Comparison of ENCODE assay signal across 8 mouse cellular contexts in genomic region chr2:164939106-164939505, GRCm38 (mm10). TPM values are rescaled to one million over a fixed set of nuclear protein-coding genes. Genes with fewer than 3 reads are reported as not detected.
DNase-seq lines count a peak whose midpoint lies in the region; ATAC-seq and TF ChIP-seq lines count a peak whose summit lies in the region.

No protein-coding gene starts in this region.

- H3K4me1 ChIP-seq in heart, embryonic 14.5 days (ENCODE audit: control insufficient read depth in 2 of 2, insufficient read depth in 2 of 2, low read length in 2 of 2), result peaks cover 10 to 12% of the 10 kb centered on the region in 2 experiments
- peaks cover 0 to 44% of the 10 kb centered on the region in 2 experiments; a peak in 2 of 4 replicates for H3K4me1 ChIP-seq in ES-E14 (ENCODE audit: control insufficient read depth in 2 of 2, insufficient read depth in 2 of 2, low read length in 2 of 2, poor library complexity in 1 of 2)
- peaks cover 15% of the 10 kb centered on the region for H3K4me1 ChIP-seq in embryonic facial prominence, embryonic 14.5 days (ENCODE audit: control insufficient read depth, insufficient read depth, low read length)
- H3K4me1 ChIP-seq in limb, embryonic 14.5 days (ENCODE audit: control insufficient read depth, insufficient read depth, low read length), result peaks cover 19% of the 10 kb centered on the region

- no peak for TF ChIP-seq POLR2A in limb, embryonic 14.5 days (IDR thresholded peaks at IDR 0.05; ENCODE audit: borderline replicate concordance, extremely low read depth, insufficient read depth, insufficient read length)

- ATAC-seq in heart, embryonic 14.5 days (ENCODE audit: insufficient number of reproducible peaks, insufficient read depth, low FRiP score, low read depth), result no peak
- no peak for ATAC-seq in embryonic facial prominence, embryonic 14.5 days (ENCODE audit: low read depth)
- no peak for ATAC-seq in limb, embryonic 14.5 days (ENCODE audit: low FRiP score, low read depth)

- no peaks in the 10 kb centered on the region for H3K9me3 ChIP-seq in heart, embryonic 14.5 days (ENCODE audit: control insufficient read depth, low read length)
- H3K9me3 ChIP-seq in ES-E14 (ENCODE audit: control insufficient read depth, insufficient read depth, low read depth, low read length), result no peaks in the 10 kb centered on the region
- no peaks in the 10 kb centered on the region for H3K9me3 ChIP-seq in embryonic facial prominence, embryonic 14.5 days (ENCODE audit: control insufficient read depth, low read length)
- H3K9me3 ChIP-seq in limb, embryonic 14.5 days (ENCODE audit: control insufficient read depth, low read length), result no peaks in the 10 kb centered on the region

- peak overlapping the region; percentile 48; the same call in 1 of the 2 replicates for H3K9ac ChIP-seq in heart, embryonic 14.5 days (ENCODE audit: low read length)
- peak overlapping the region; percentile 0; the same call in 1 of the 2 replicates for H3K9ac ChIP-seq in ES-E14 (ENCODE audit: insufficient read depth, low read depth, low read length, poor library complexity, severe bottlenecking)
- peak overlapping the region; percentile 38 for H3K9ac ChIP-seq in embryonic facial prominence, embryonic 14.5 days (ENCODE audit: low read depth, low read length)
- 0 out of 2 replicates have a peak overlapping the region, but pooled peaks have one; percentile 34 for H3K9ac ChIP-seq in limb, embryonic 14.5 days (ENCODE audit: low read depth, low read length, severe bottlenecking)

- peak overlapping the region; percentile 71 for H3K4me2 ChIP-seq in heart, embryonic 14.5 days (ENCODE audit: low read length)
- peak overlapping the region; percentile 63 for H3K4me2 ChIP-seq in embryonic facial prominence, embryonic 14.5 days (ENCODE audit: low read depth, low read length)
- peak overlapping the region; percentile 57 for H3K4me2 ChIP-seq in limb, embryonic 14.5 days (replicated peaks; ENCODE audit: low read depth, low read length, severe bottlenecking)

- DNase-seq in heart, adult 8-10 months (ENCODE audit: low spot score), result no peak
- no peak for DNase-seq in ES-E14 (ENCODE audit: low read depth, low spot score)
- DNase-seq in embryonic facial prominence, embryonic 14.5 days (ENCODE audit: low spot score), result no peak
- no peak for DNase-seq in limb, embryonic 14.5 days (ENCODE audit: low spot score)
- DNase-seq in urinary bladder, adult 18-20 months (ENCODE audit: low spot score in 2 of 2), result no peak
- DNase-seq in thymus, postnatal 4 days, result no peak
- no peak for DNase-seq in adrenal gland, adult 2 months

- H3K27me3 ChIP-seq in heart, embryonic 14.5 days (ENCODE audit: control insufficient read depth, insufficient read depth, low read length), result peaks cover 47% of the 10 kb centered on the region
- H3K27me3 ChIP-seq in embryonic facial prominence, embryonic 14.5 days (replicated peaks; ENCODE audit: control insufficient read depth, insufficient read depth, low read length), result peaks cover 31% of the 10 kb centered on the region
- H3K27me3 ChIP-seq in limb, embryonic 14.5 days (ENCODE audit: control insufficient read depth, insufficient read depth, low read length), result peaks cover 17% of the 10 kb centered on the region

- 3% methylated on average over 11 of the region's 11 CpGs for WGBS in heart, embryonic 14.5 days
- 2% methylated on average over 11 of the region's 11 CpGs for WGBS in embryonic facial prominence, embryonic 14.5 days
- WGBS in limb, embryonic 14.5 days, result 2% methylated on average over 11 of the region's 11 CpGs

- no peak overlapping the region for H3K27ac ChIP-seq in heart, embryonic 14.5 days (replicated peaks in 1 of 2; ENCODE audit: control insufficient read depth in 1 of 2, insufficient read depth in 1 of 2, low read depth in 2 of 2, low read length in 2 of 2)
- no peak overlapping the region for H3K27ac ChIP-seq in ES-E14 (ENCODE audit: insufficient read depth, low read depth, low read length, poor library complexity, severe bottlenecking)
- no peak overlapping the region for H3K27ac ChIP-seq in embryonic facial prominence, embryonic 14.5 days (replicated peaks; ENCODE audit: low read depth, low read length)
- H3K27ac ChIP-seq in limb, embryonic 14.5 days (replicated peaks; ENCODE audit: low read depth, low read length), result no peak overlapping the region

- in situ Hi-C loops in ES-E14 (cut with MboI; ENCODE audit: low sequenced_read_pairs in 2 of 2, unreplicated experiment in 2 of 2), result no loop called here

- peak overlapping the region; percentile 28 to 40 for H3K4me3 ChIP-seq in heart, embryonic 14.5 days (ENCODE audit: control insufficient read depth in 1 of 2, insufficient read depth in 1 of 2, low read depth in 1 of 2, low read length in 2 of 2)
- peak overlapping the region; percentile 37 to 39 for H3K4me3 ChIP-seq in ES-E14 (ENCODE audit: insufficient read depth in 1 of 2, low read depth in 1 of 2, low read length in 2 of 2, poor library complexity in 1 of 2, severe bottlenecking in 1 of 2)
- H3K4me3 ChIP-seq in embryonic facial prominence, embryonic 14.5 days (ENCODE audit: low read depth, low read length), result peak overlapping the region; percentile 34
- H3K4me3 ChIP-seq in limb, embryonic 14.5 days (replicated peaks; ENCODE audit: low read length), result peak overlapping the region; percentile 34

- H3K36me3 ChIP-seq in heart, embryonic 14.5 days (ENCODE audit: control insufficient read depth, insufficient read depth, low read length), result no peaks in the 10 kb centered on the region
- no peaks in the 10 kb centered on the region for H3K36me3 ChIP-seq in ES-E14 (ENCODE audit: control insufficient read depth, insufficient read depth, low read length, poor library complexity, severe bottlenecking)
- no peaks in the 10 kb centered on the region for H3K36me3 ChIP-seq in embryonic facial prominence, embryonic 14.5 days (ENCODE audit: control insufficient read depth, insufficient read depth, low read length)
- H3K36me3 ChIP-seq in limb, embryonic 14.5 days (ENCODE audit: control insufficient read depth, insufficient read depth, low read length), result no peaks in the 10 kb centered on the region

TF ChIP-seq in ES-E14, 5 proteins besides CTCF, POLR2A, EP300 and RAD21:
- TF ChIP-seq CHD2 (IDR thresholded peaks at IDR 0.05; ENCODE audit: low read depth, low read length) (no peak), ZC3H11A (IDR thresholded peaks at IDR 0.05; ENCODE audit: borderline replicate concordance, low read depth, low read length) (no peak), HCFC1 (IDR thresholded peaks at IDR 0.05; ENCODE audit: borderline replicate concordance, insufficient read depth, low read length) (no peak)

RNA-seq across cellular contexts. Expression of gene Mmp9, which starts 1.5 kb away (rescaled TPM):
- 0.09 TPM in 1 of 2 replicates, not detected in the other for polyA plus RNA-seq in heart, embryonic 14.5 days (2014; fragmentation: Nextera tagmentation; extraction: Ambion mirVana)
- total RNA-seq in heart, adult 8-10 months (2022), result 1 to 10 TPM in 2 of 4 experiments, under 1 TPM in 2; 0.84 to 1.2 (median 0.98) TPM
- total RNA-seq in ES-E14 (2012; rRNA removed), result 5.8 and 7.0 TPM in 2 replicates
- 33.7 and 52.0 TPM in 2 replicates for polyA plus RNA-seq in embryonic facial prominence, embryonic 14.5 days (2014; fragmentation: Nextera tagmentation; extraction: Ambion mirVana)
- polyA plus RNA-seq in limb, embryonic 14.5 days (2012; rRNA removed), result 16.7 and 20.3 TPM in 2 replicates
- polyA plus RNA-seq in limb, embryonic 14.5 days (2014; fragmentation: Nextera tagmentation; extraction: Ambion mirVana), result 13.6 and 19.1 TPM in 2 replicates
- 1 to 10 TPM; 1.4 to 2.1 TPM for total RNA-seq in adrenal gland, adult 2 months (2021)
- polyA plus RNA-seq in adrenal gland, adult 2 months (2012; rRNA removed), result 1.6 and 3.4 TPM in 2 replicates

RNA-seq across cellular contexts. Expression of gene Slc12a5, which starts 21.5 kb away (rescaled TPM):
- polyA plus RNA-seq in heart, embryonic 14.5 days (2014; fragmentation: Nextera tagmentation; extraction: Ambion mirVana), result 0.62 and 0.71 TPM in 2 replicates
- total RNA-seq in heart, adult 8-10 months (2022), result 1 to 10 TPM; 1.2 to 4.2 (median 2.8) TPM
- 1.7 and 2.0 TPM in 2 replicates for total RNA-seq in ES-E14 (2012; rRNA removed)
- polyA plus RNA-seq in embryonic facial prominence, embryonic 14.5 days (2014; fragmentation: Nextera tagmentation; extraction: Ambion mirVana), result 0.56 and 1.1 TPM in 2 replicates
- polyA plus RNA-seq in limb, embryonic 14.5 days (2012; rRNA removed), result 6.9 and 7.0 TPM in 2 replicates
- 0.72 and 0.88 TPM in 2 replicates for polyA plus RNA-seq in limb, embryonic 14.5 days (2014; fragmentation: Nextera tagmentation; extraction: Ambion mirVana)
- total RNA-seq in adrenal gland, adult 2 months (2021), result 1 to 10 TPM; 3.5 to 5.4 TPM
- 21.4 and 27.6 TPM in 2 replicates for polyA plus RNA-seq in adrenal gland, adult 2 months (2012; rRNA removed)

RNA-seq across cellular contexts. Expression of gene Zfp335, which starts 27.5 kb away (rescaled TPM):
- polyA plus RNA-seq in heart, embryonic 14.5 days (2014; fragmentation: Nextera tagmentation; extraction: Ambion mirVana), result 6.8 and 6.9 TPM in 2 replicates
- total RNA-seq in heart, adult 8-10 months (2022), result 1 to 10 TPM; 7.6 to 8.5 (median 8.2) TPM
- 18.5 and 22.4 TPM in 2 replicates for total RNA-seq in ES-E14 (2012; rRNA removed)
- 11.9 and 13.9 TPM in 2 replicates for polyA plus RNA-seq in embryonic facial prominence, embryonic 14.5 days (2014; fragmentation: Nextera tagmentation; extraction: Ambion mirVana)
- polyA plus RNA-seq in limb, embryonic 14.5 days (2012; rRNA removed), result 37.9 and 48.9 TPM in 2 replicates
- 13.7 and 17.7 TPM in 2 replicates for polyA plus RNA-seq in limb, embryonic 14.5 days (2014; fragmentation: Nextera tagmentation; extraction: Ambion mirVana)
- 10 to 100 TPM; 16.7 to 21.9 TPM for total RNA-seq in adrenal gland, adult 2 months (2021)
- polyA plus RNA-seq in adrenal gland, adult 2 months (2012; rRNA removed), result 37.4 TPM in 2 replicates
